Mouse (Mus musculus): ENCODE measurements at regions not wholly inside any gene's neighbourhood (a gene's known extent, or its start where the extent isn't known, plus 50 kb on each side); places are given as distances from the start of the nearest gene placed in this dataset.

DNA sequence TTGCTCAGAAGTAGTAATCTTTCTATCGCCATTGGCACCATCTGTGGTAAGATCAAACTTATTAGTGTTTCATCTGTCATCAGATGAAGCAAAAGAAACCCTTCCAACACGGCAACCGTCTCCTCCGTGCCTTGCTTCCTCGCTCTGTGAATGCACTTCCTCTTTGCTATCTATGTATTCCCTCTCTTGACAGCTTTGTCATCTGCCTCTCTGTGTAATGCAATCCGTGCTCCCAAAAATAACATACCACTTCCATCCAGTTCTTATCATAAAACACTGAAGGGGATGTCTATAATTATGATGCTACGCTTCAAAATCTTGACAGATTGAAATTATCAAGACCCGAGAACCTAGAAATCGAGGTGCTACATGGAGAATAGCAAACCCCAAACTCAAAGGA is 123.2 kb downstream of the Cartpt start:
- DNase-seq (ENCODE audit: low spot score): no peak
- Histone ChIP-seq H3K9ac (ENCODE audit: low read length) (no peak overlapping the region), H3K4me2 (ENCODE audit: low read depth, severe bottlenecking) (no peak overlapping the region), H3K27ac (replicated peaks; ENCODE audit: low read depth, low read length) (no peak overlapping the region), H3K4me1 (ENCODE audit: control insufficient read depth, insufficient read depth, low read length) (peaks cover 15% of the 10 kb centered on the region), H3K27me3 (ENCODE audit: control insufficient read depth, insufficient read depth, low read length) (no peaks in the 10 kb centered on the region), H3K36me3 (ENCODE audit: control insufficient read depth, insufficient read depth, low read length) (no peaks in the 10 kb centered on the region), H3K4me3 (ENCODE audit: low read depth, low read length) (no peak overlapping the region), H3K9me3 (ENCODE audit: control insufficient read depth, low read length) (no peaks in the 10 kb centered on the region)
- ATAC-seq (ENCODE audit: insufficient number of reproducible peaks, low FRiP score, low TSS enrichment, low read depth): no peak
- WGBS: 90% methylated on average over 9 of the region's 9 CpGs

GRCm38 (mm10) chr13:99765965-99766364 is 134.9 kb downstream of the Cartpt start:
- H3K27ac ChIP-seq (replicated peaks; ENCODE audit: low read depth, low read length): no peak overlapping the region
- 0 out of 2 replicates have a peak, but pooled peaks cover 2% of the 10 kb centered on the region for H3K4me1 ChIP-seq (ENCODE audit: control insufficient read depth, insufficient read depth, low read length)
- WGBS: 33% methylated on average over 5 of the region's 5 CpGs

GRCm38 (mm10) chr13:99764764-99765163 is 136.1 kb downstream of the Cartpt start:
- no peak overlapping the region for H3K4me2 ChIP-seq (ENCODE audit: low read depth, severe bottlenecking)
- no peaks in the 10 kb centered on the region for H3K36me3 ChIP-seq (ENCODE audit: control insufficient read depth, insufficient read depth, low read length)
- no peak overlapping the region for H3K4me3 ChIP-seq (ENCODE audit: low read depth, low read length)
- no peaks in the 10 kb centered on the region for H3K9me3 ChIP-seq (ENCODE audit: control insufficient read depth, low read length)
- DNase-seq (ENCODE audit: low spot score) (no peak), ATAC-seq (ENCODE audit: insufficient number of reproducible peaks, low FRiP score, low TSS enrichment, low read depth) (no peak)
- 0 out of 2 replicates have a peak, but pooled peaks cover 2% of the 10 kb centered on the region for H3K4me1 ChIP-seq (ENCODE audit: control insufficient read depth, insufficient read depth, low read length)
- no peak overlapping the region for H3K27ac ChIP-seq (replicated peaks; ENCODE audit: low read depth, low read length)
- WGBS: 87% methylated on average over 3 of the region's 3 CpGs
- no peaks in the 10 kb centered on the region for H3K27me3 ChIP-seq (ENCODE audit: control insufficient read depth, insufficient read depth, low read length)
- H3K9ac ChIP-seq (ENCODE audit: low read length): no peak overlapping the region

More at GRCm38 (mm10) chr13:99765965-99766364, 134.9 kb downstream of the Cartpt start:
- no peak overlapping the region for H3K9ac ChIP-seq (ENCODE audit: low read length)
- H3K9me3 ChIP-seq (ENCODE audit: control insufficient read depth, low read length): no peaks in the 10 kb centered on the region
- H3K4me3 ChIP-seq (ENCODE audit: low read depth, low read length): no peak overlapping the region
- H3K27me3 ChIP-seq (ENCODE audit: control insufficient read depth, insufficient read depth, low read length): no peaks in the 10 kb centered on the region
- DNase-seq (ENCODE audit: low spot score) (no peak), ATAC-seq (ENCODE audit: insufficient number of reproducible peaks, low FRiP score, low TSS enrichment, low read depth) (no peak)
- no peak overlapping the region for H3K4me2 ChIP-seq (ENCODE audit: low read depth, severe bottlenecking)
- H3K36me3 ChIP-seq (ENCODE audit: control insufficient read depth, insufficient read depth, low read length): no peaks in the 10 kb centered on the region

DNA sequence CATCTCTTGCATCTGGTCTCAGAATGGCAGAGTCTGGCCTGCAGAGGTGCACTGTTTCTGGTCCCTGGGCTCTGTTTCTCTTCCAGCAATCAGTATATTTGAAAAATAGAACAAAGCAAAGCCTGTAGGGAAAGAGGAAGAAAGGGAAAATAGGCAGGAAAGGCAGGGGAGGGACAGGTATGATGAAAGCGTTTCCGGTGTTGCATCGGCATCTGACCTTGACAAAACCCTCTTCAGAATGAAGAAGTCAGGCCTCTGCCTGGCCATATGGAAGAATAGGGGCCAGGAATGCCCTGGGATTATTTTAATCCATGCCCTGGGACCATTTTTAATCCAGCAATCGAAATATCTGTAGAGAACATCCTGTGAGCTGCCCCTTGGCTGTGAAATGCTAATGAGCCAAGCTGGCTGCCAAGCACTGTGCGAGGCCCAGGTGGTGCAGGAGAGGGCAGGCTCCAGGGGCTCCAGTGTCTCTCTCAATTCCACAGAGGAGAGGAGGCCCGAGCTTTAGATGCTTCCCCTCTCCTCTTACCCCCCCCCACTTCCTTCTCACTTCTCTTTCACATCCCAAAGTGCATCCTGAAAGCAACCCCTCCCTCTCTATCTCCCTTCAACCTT is 136.7 kb downstream of the Cartpt start:
- Histone ChIP-seq H3K4me1 (ENCODE audit: control insufficient read depth, insufficient read depth, low read length) (0 out of 2 replicates have a peak, but pooled peaks cover 2% of the 10 kb centered on the region), H3K36me3 (ENCODE audit: control insufficient read depth, insufficient read depth, low read length) (no peaks in the 10 kb centered on the region), H3K27ac (replicated peaks; ENCODE audit: low read depth, low read length) (no peak overlapping the region), H3K9ac (ENCODE audit: low read length) (no peak overlapping the region), H3K4me3 (ENCODE audit: low read depth, low read length) (no peak overlapping the region), H3K4me2 (ENCODE audit: low read depth, severe bottlenecking) (no peak overlapping the region), H3K9me3 (ENCODE audit: control insufficient read depth, low read length) (no peaks in the 10 kb centered on the region), H3K27me3 (ENCODE audit: control insufficient read depth, insufficient read depth, low read length) (no peaks in the 10 kb centered on the region)
- DNase-seq (ENCODE audit: low spot score): no peak
- no peak for ATAC-seq (ENCODE audit: insufficient number of reproducible peaks, low FRiP score, low TSS enrichment, low read depth)
- 65% methylated on average over 6 of the region's 6 CpGs for WGBS

DNA sequence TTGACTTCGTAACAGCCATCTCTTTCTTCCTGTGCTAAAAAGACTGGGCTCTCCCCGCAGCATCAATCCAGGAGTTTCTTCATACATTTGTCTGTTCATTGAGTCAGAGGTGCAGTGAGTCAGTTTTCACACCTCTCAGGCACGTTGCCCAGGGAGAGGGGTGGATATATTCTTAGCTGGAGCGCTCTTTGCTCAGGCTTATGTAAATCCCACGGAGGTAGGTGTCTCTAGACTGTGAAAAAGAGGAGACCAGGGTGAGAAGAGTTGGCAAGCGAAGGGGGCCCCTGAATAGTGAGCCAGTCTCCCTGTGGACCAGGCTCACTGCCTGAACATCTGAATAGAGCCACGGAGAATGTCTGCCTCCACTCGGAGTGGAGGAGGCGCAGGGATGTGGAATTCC is 139.0 kb downstream of the Cartpt start:
- no peak overlapping the region for H3K4me3 ChIP-seq (ENCODE audit: low read depth, low read length)
- ATAC-seq (ENCODE audit: insufficient number of reproducible peaks, low FRiP score, low TSS enrichment, low read depth) (no peak), DNase-seq (ENCODE audit: low spot score) (no peak)
- H3K27ac ChIP-seq (replicated peaks; ENCODE audit: low read depth, low read length): no peak overlapping the region
- 0 out of 2 replicates have a peak, but pooled peaks cover 2% of the 10 kb centered on the region for H3K4me1 ChIP-seq (ENCODE audit: control insufficient read depth, insufficient read depth, low read length)
- no peaks in the 10 kb centered on the region for H3K27me3 ChIP-seq (ENCODE audit: control insufficient read depth, insufficient read depth, low read length)
- H3K9ac ChIP-seq (ENCODE audit: low read length): no peak overlapping the region
- WGBS: 74% methylated on average over 9 of the region's 9 CpGs
- no peak overlapping the region for H3K4me2 ChIP-seq (ENCODE audit: low read depth, severe bottlenecking)
- no peaks in the 10 kb centered on the region for H3K9me3 ChIP-seq (ENCODE audit: control insufficient read depth, low read length)
- no peaks in the 10 kb centered on the region for H3K36me3 ChIP-seq (ENCODE audit: control insufficient read depth, insufficient read depth, low read length)

GRCm38 (mm10) chr13:99761423-99761822 is 139.5 kb downstream of the Cartpt start:
- Histone ChIP-seq H3K36me3 (ENCODE audit: control insufficient read depth, insufficient read depth, low read length) (no peaks in the 10 kb centered on the region), H3K27ac (replicated peaks; ENCODE audit: low read depth, low read length) (no peak overlapping the region), H3K4me1 (ENCODE audit: control insufficient read depth, insufficient read depth, low read length) (0 out of 2 replicates have a peak, but pooled peaks cover 2% of the 10 kb centered on the region), H3K9me3 (ENCODE audit: control insufficient read depth, low read length) (no peaks in the 10 kb centered on the region), H3K4me3 (ENCODE audit: low read depth, low read length) (no peak overlapping the region), H3K9ac (ENCODE audit: low read length) (no peak overlapping the region), H3K27me3 (ENCODE audit: control insufficient read depth, insufficient read depth, low read length) (no peaks in the 10 kb centered on the region), H3K4me2 (ENCODE audit: low read depth, severe bottlenecking) (no peak overlapping the region)
- DNase-seq (ENCODE audit: low spot score) (no peak), ATAC-seq (ENCODE audit: insufficient number of reproducible peaks, low FRiP score, low TSS enrichment, low read depth) (no peak)
- 86% methylated on average over 4 of the region's 4 CpGs for WGBS

DNA sequence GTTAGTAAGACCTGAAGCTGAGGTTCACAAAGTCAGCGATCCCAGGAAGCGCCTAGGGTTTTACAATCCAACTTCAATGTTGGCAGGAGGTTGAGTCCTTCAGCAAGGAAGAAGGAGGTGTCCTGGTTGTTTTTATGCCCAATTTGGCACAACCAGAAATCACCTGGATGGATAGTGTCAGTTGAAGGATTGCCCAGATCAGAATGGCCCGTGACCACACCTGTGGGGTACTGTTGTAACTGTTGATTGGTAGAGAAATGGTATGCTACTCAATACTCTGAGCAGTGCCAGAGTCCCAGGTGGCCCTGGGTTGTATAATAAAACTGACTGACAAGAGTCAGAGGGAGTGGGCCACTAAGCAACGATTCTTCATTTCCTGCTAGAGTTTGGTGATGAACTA is 140.2 kb downstream of the Cartpt start:
- no peaks in the 10 kb centered on the region for H3K36me3 ChIP-seq (ENCODE audit: control insufficient read depth, insufficient read depth, low read length)
- no peaks in the 10 kb centered on the region for H3K27me3 ChIP-seq (ENCODE audit: control insufficient read depth, insufficient read depth, low read length)
- H3K9me3 ChIP-seq (ENCODE audit: control insufficient read depth, low read length): no peaks in the 10 kb centered on the region
- ATAC-seq (ENCODE audit: insufficient number of reproducible peaks, low FRiP score, low TSS enrichment, low read depth) (no peak), DNase-seq (ENCODE audit: low spot score) (no peak)
- no peak overlapping the region for H3K4me3 ChIP-seq (ENCODE audit: low read depth, low read length)
- no peak overlapping the region for H3K4me2 ChIP-seq (ENCODE audit: low read depth, severe bottlenecking)
- no peak overlapping the region for H3K9ac ChIP-seq (ENCODE audit: low read length)
- H3K4me1 ChIP-seq (ENCODE audit: control insufficient read depth, insufficient read depth, low read length): 0 out of 2 replicates have a peak, but pooled peaks cover 2% of the 10 kb centered on the region
- H3K27ac ChIP-seq (replicated peaks; ENCODE audit: low read depth, low read length): no peak overlapping the region
- 82% methylated on average over 4 of the region's 4 CpGs for WGBS

DNA sequence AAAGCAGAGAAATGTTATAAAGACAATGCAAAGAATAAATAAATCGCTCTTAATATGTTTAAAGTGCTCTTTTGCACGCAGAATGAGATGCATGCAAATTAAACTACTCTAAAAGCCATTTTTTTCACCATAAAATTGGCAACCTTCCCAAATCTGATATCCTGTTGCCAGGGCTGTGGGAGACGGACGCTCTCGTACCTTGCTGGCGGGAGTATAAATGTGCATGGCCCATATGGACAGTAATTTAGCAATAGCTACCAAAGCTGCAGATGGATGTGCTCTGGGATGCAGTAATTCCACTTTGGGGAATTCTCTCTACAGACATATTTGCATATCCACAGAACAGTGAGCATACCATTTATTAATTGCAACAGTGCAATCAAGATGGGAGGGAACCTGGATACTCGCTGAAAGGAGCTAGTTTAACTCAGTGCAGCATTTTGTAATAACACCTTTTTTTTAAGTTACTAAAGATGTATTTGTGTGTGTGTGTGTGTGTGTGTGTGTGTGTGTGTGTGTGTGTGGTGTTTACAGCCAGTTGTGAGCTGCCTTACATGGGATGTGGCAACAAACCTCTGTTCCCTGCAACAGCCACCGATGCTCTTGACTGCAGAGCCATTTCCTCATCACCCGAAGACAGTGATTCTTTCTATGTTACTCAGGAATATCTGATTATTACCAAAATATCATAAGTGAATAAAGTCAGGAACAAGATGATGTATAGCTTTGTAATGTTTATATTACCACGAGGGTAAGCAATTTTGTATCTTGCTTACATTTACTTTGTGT is 141.4 kb downstream of the Cartpt start:
- no peak overlapping the region for H3K27ac ChIP-seq (replicated peaks; ENCODE audit: low read depth, low read length)
- no peak overlapping the region for H3K4me3 ChIP-seq (ENCODE audit: low read depth, low read length)
- no peaks in the 10 kb centered on the region for H3K36me3 ChIP-seq (ENCODE audit: control insufficient read depth, insufficient read depth, low read length)
- no peaks in the 10 kb centered on the region for H3K27me3 ChIP-seq (ENCODE audit: control insufficient read depth, insufficient read depth, low read length)
- no peak overlapping the region for H3K4me2 ChIP-seq (ENCODE audit: low read depth, severe bottlenecking)
- H3K4me1 ChIP-seq (ENCODE audit: control insufficient read depth, insufficient read depth, low read length): no peaks in the 10 kb centered on the region
- ATAC-seq (ENCODE audit: insufficient number of reproducible peaks, low FRiP score, low TSS enrichment, low read depth): no peak
- no peaks in the 10 kb centered on the region for H3K9me3 ChIP-seq (ENCODE audit: control insufficient read depth, low read length)
- no peak for DNase-seq (ENCODE audit: low spot score)
- H3K9ac ChIP-seq (ENCODE audit: low read length): no peak overlapping the region
- 80% methylated on average over 10 of the region's 10 CpGs for WGBS
